Mouse (Mus musculus) cerebellum, adult 2 months (tissue): ENCODE data around the gene Prnd.

Source experiments
- CTCF ChIP-seq: fragments of 200-500 bp; IDR thresholded peaks from 2 replicates; pipeline ENCODE4 v1.5.1; 2011; ENCODE audit warnings: low read depth, mild to moderate bottlenecking, control low read depth, low read length, moderate library complexity, borderline replicate concordance; ENCODE audit not compliant: insufficient read depth
- POLR2A ChIP-seq: fragments of 200-500 bp; IDR thresholded peaks from 2 replicates; pipeline ENCODE4 v1.6.1; 2011; ENCODE audit warnings: low read length, control low read depth, borderline replicate concordance; ENCODE audit not compliant: insufficient read depth

DNA sequence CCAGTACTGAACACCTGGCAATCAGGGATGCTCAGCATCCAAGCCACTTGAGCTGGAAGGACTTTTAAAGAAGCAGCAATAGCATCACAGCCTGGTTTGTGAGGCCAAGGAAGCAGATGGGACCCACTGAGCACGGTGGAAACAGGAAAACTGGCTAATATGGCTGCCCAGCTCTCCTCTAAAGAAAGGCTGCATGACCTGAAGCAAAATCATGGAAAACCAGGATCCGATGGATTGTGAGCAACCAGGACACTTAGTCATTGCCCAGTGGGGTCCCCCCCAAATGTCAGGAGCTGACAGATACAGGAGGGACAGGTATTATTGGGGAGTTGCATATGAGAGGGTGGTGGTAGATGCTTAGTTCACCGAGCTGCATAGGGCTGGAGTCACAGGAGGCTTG lies 2.5 kb upstream of the Prnd start:
- TF ChIP-seq CTCF (no peak), POLR2A (no peak)
